Mouse (Mus musculus) kidney, embryonic 16.5 days (tissue): ENCODE results near the gene Ndufs1. TPM values are rescaled to one million over a fixed set of nuclear protein-coding genes. Genes with fewer than 3 reads are reported as not detected.

Experiments used
- ATAC-seq: fragments of 200-750 bp; cut with Nextera tagmentation; 2 replicates; pipeline ENCODE4 v1.8.0; 2017; ENCODE audit warnings: moderate TSS enrichment; ENCODE audit not compliant: low FRiP score, low TSS enrichment
- H3K27ac ChIP-seq: fragments of 300-500 bp; sonication (generic); 2 replicates; pipeline ENCODE4 v1.5.1; 2014; ENCODE audit warnings: low read length
- H3K27me3 ChIP-seq: fragments of 300-500 bp; sonication (generic); 2 replicates; pipeline ENCODE4 v1.6.1; 2014; ENCODE audit warnings: low read length, control low read depth, mixed read lengths; ENCODE audit not compliant: insufficient read depth
- H3K36me3 ChIP-seq: fragments of 300-500 bp; sonication (generic); 2 replicates; pipeline ENCODE4 v1.6.1; 2014; ENCODE audit warnings: low read length, control low read depth, mixed read lengths; ENCODE audit not compliant: insufficient read depth
- H3K4me1 ChIP-seq: fragments of 300-500 bp; sonication (generic); 2 replicates; pipeline ENCODE4 v1.6.1; 2014; ENCODE audit warnings: low read length, control low read depth, mixed read lengths; ENCODE audit not compliant: insufficient read depth
- H3K4me2 ChIP-seq: fragments of 300-500 bp; sonication (generic); replicated peaks from 2 replicates; pipeline ENCODE4 v1.6.1; 2014; ENCODE audit warnings: low read depth, low read length
- H3K4me3 ChIP-seq: fragments of 300-500 bp; sonication (generic); 2 replicates; pipeline ENCODE4 v1.5.1; 2014; ENCODE audit warnings: mild to moderate bottlenecking, low read length
- H3K9ac ChIP-seq: fragments of 300-500 bp; sonication (generic); replicated peaks from 2 replicates; pipeline ENCODE4 v1.6.1; 2014; ENCODE audit warnings: low read length
- H3K9me3 ChIP-seq: fragments of 300-500 bp; sonication (generic); 2 replicates; pipeline ENCODE4 v1.6.1; 2016; ENCODE audit warnings: low read length, control low read depth
- WGBS: fragments of 180-500 bp; shearing (Covaris S2); extraction: QIAGEN DNeasy Blood & Tissue Kit; methylation state at CpG from one replicate; pipeline ENCODE4 v1.1.7; 2014; 5-methylcytosine and 5-hydroxymethylcytosine counted together
- polyA plus RNA-seq: library from polyadenylated mRNA; unstranded; fragments of >200 nt; fragmentation: Nextera tagmentation; extraction: Ambion mirVana; gene quantifications from 2 replicates; pipeline ENCODE4 v1.2.1, GENCODE M21; 2015

The Ndufs1 gene
- 188 TPM in 2 replicates for polyA plus RNA-seq

DNA sequence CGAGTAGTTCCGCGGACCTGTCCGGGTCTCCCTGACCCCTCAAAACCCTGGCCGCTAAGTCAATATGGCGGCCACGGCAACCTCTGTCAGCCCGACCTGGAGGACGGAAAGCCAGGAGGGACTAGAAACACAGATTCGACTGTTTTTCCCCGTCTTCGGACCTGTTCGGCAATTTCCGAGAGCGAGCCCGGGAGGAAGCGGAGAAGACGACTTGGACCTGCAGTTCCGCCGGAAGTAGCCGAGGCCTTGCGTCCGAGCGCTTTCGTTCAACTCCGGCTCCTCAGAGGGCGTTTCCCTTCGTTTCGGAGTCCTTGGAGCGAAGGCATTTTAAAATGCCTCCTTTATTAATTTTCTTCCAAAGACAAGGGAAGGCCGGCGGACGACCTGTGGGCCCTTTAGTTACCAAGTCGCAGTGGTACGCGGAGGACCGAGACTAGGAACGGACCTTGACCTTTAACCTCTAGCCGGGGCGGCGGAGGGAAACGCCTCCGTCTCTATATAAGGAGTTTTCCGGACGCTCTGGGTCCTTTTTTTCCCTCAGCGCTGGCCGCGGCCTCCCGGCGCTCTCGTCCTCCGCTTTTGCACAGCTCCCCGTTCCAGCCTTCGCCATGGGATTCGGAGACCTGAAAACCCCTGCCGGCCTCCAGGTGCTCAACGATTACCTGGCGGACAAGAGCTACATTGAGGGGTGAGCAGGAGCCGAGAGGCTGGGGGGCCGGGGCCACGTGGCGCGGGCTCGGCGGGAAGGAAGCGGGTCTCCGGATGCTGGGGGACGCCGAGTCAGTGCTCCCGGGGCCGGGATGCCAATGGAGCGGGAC lies at the start of gene Ndufs1, which contains the start of gene Eef1b2:
TSS of gene Ndufs1 (minus strand) at position 230 of the 818 bp plus-strand sequence.
TSS of gene Eef1b2 (plus strand) at position 222 of the 818 bp plus-strand sequence.
- peak; percentile 91 for ATAC-seq
- H3K4me1 ChIP-seq, result peaks cover 23% of the 10 kb centered on the region
- peak within 1 kb of the TSS; percentile 87 for H3K4me2 ChIP-seq
- H3K9me3 ChIP-seq, result no peaks in the 10 kb centered on the region
- peak within 1 kb of the TSS; percentile 95 for H3K27ac ChIP-seq
- under 1% methylated on average over 72 of the region's 72 CpGs for WGBS
- H3K36me3 ChIP-seq, result peaks cover 21% of the 10 kb centered on the region
- H3K9ac ChIP-seq, result peak within 1 kb of the TSS; percentile 98
- H3K4me3 ChIP-seq, result peak within 1 kb of the TSS; percentile 88
- H3K27me3 ChIP-seq, result no peaks in the 10 kb centered on the region

DNA sequence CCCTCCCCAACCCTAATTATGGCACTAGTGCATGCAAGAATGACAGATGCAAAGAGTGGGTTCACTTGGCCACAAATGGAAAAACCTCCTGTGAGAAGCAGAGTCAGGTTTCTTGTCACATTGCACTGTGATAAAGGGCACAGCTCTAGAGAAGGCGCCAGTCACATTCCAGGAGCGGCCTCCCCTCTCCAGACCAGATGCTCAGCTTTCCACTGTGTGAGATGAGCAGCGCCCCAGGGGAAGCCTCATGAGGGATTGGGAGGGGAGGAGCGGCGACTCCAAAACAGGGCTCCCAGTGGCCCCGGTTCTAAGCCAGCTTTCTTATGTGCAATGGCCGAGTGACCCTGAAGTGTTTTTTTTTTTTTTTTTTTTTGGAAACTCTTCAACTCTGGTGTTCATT lies 49.3 kb upstream of the Ndufs1 start:
- Histone ChIP-seq H3K4me1 (peaks cover 7% of the 10 kb centered on the region), H3K36me3 (no peaks in the 10 kb centered on the region), H3K4me3 (no peak overlapping the region), H3K9ac (no peak overlapping the region), H3K4me2 (no peak overlapping the region), H3K27me3 (no peaks in the 10 kb centered on the region), H3K27ac (no peak overlapping the region), H3K9me3 (no peaks in the 10 kb centered on the region)
- WGBS, result 5% methylated on average over 7 of the region's 7 CpGs
- peak; percentile 76; the same call in 1 of the 2 replicates for ATAC-seq

- no peak for ATAC-seq
- H3K27ac ChIP-seq, result no peak overlapping the region
- 76% methylated on average over 4 of the region's 4 CpGs for whole genome bisulfite sequencing
These were observed 48.4 kb upstream of the Ndufs1 start for GRCm38 (mm10) chr1:63225009-63225408.

DNA sequence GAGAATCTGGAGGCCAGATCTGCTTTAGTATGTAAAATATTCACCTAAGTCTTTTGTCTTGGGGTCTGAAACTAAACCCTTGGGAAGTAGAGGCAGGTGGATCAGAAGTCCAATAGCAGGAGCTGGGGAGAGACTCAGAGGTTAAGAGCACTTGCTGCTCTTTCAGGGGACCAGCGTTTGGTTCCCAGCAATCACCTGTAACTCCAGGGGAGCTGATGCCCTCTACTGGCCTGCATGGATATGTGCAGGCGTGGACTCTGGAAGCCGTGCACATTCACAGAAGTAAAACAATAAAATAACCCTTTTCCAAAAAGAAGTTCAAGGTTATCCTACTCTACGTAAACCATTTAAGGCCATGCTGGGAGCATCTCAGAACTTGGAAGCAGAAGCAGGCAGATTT lies 42.6 kb upstream of the Ndufs1 start:
- Histone ChIP-seq H3K27ac (no peak overlapping the region), H3K36me3 (no peaks in the 10 kb centered on the region), H3K9ac (no peak overlapping the region), H3K4me2 (no peak overlapping the region), H3K4me3 (no peak overlapping the region), H3K9me3 (no peaks in the 10 kb centered on the region), H3K27me3 (0 out of 2 replicates have a peak, but pooled peaks cover 2% of the 10 kb centered on the region), H3K4me1 (0 out of 2 replicates have a peak, but pooled peaks cover 4% of the 10 kb centered on the region)
- WGBS, result 97% methylated on average over 4 of the region's 4 CpGs
- ATAC-seq, result no peak

More at GRCm38 (mm10) chr1:63225009-63225408, 48.4 kb upstream of the Ndufs1 start:
- H3K9me3 ChIP-seq, result no peaks in the 10 kb centered on the region
- H3K9ac ChIP-seq, result no peak overlapping the region
- peaks cover 7% of the 10 kb centered on the region for H3K4me1 ChIP-seq
- H3K36me3 ChIP-seq, result no peaks in the 10 kb centered on the region
- no peak overlapping the region for H3K4me2 ChIP-seq
- no peak overlapping the region for H3K4me3 ChIP-seq
- H3K27me3 ChIP-seq, result no peaks in the 10 kb centered on the region

- no peak overlapping the region for H3K27ac ChIP-seq
- no peak for ATAC-seq
- H3K4me3 ChIP-seq, result no peak overlapping the region
- H3K9me3 ChIP-seq, result no peaks in the 10 kb centered on the region
- no peak overlapping the region for H3K9ac ChIP-seq
- 0 out of 2 replicates have a peak, but pooled peaks cover 5% of the 10 kb centered on the region for H3K4me1 ChIP-seq
- WGBS, result 38% methylated on average over 7 of the region's 7 CpGs
- H3K27me3 ChIP-seq, result peaks cover 3% of the 10 kb centered on the region; the same call in 1 of the 2 replicates
- no peak overlapping the region for H3K4me2 ChIP-seq
- no peaks in the 10 kb centered on the region for H3K36me3 ChIP-seq
These were observed 38.0 kb upstream of the Ndufs1 start for GRCm38 (mm10) chr1:63214631-63215030.

DNA sequence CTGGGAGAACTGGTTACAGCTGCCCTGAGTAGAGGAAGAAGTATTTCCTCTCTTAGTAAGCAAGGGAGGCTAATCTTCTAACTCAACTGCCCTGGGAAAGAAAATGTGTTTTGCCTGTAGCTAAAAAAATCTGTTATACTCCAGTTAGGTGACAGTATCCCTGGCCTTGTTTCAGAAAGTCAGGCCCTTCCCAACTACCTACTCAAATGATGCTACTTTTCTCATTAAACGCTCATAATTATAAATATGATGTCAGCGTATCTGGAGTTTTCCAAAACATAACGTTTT lies 37.6 kb upstream of the Ndufs1 start, which contains the start of gene Gpr1:
TSS of gene Gpr1 (minus strand) at position 273 of the 288 bp plus-strand sequence.
- 0 out of 2 replicates have a peak, but pooled peaks cover 5% of the 10 kb centered on the region for H3K4me1 ChIP-seq
- no peaks in the 10 kb centered on the region for H3K9me3 ChIP-seq
- H3K4me3 ChIP-seq, result peak within 1 kb of the TSS; percentile 18; the same call in 1 of the 2 replicates
- 48% methylated on average over 3 of the region's 3 CpGs for WGBS
- ATAC-seq, result no peak; the same call in 1 of the 2 replicates
- peaks cover 3% of the 10 kb centered on the region; the same call in 1 of the 2 replicates for H3K27me3 ChIP-seq
- H3K9ac ChIP-seq, result no peak within 1 kb of the TSS
- peak within 1 kb of the TSS; percentile 34 for H3K4me2 ChIP-seq
- no peaks in the 10 kb centered on the region for H3K36me3 ChIP-seq
- no peak within 1 kb of the TSS for H3K27ac ChIP-seq

DNA sequence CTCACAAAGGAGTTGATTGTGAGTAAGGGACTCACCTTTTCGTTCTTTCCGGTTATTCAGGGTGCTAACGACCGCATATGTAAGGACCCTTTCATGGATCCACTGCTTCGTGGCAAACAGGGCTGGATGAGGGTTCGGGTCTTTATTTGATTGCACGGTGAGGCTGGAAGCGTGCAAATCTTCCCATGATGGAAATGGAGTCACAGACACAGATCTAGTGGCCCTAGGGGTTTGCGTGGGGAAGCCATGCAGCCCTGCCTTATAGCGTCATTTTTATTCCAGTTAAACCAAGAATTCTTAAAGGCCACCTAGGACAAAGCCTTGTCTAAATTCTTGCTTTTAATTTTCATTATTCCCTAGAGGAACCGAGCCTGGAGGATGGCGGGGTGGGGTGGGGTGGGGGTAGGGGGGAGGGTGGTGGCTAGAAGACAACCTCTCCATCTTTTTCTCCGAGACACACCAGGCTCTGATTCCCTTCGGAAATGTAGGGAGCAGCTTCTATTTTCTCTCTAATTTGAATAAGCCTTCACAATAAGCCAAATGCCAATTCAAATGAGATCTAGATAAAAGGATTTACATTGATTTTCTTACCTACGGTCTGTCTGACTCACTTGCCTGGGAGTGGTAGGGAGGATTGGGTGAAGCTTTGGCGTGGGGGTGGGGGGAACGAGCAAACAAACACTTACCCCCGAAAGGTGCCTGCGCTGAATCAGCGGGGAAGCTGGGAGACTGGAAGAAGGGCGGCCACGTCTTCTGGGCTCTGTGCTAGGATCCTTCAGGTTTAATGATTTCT lies 37.0 kb upstream of the Ndufs1 start:
- peaks cover 3% of the 10 kb centered on the region; the same call in 1 of the 2 replicates for H3K27me3 ChIP-seq
- H3K27ac ChIP-seq, result no peak overlapping the region
- 0 out of 2 replicates have a peak, but pooled peaks have one; percentile 67 for ATAC-seq
- H3K4me1 ChIP-seq, result 0 out of 2 replicates have a peak, but pooled peaks cover 5% of the 10 kb centered on the region
- no peak overlapping the region for H3K9ac ChIP-seq
- H3K4me3 ChIP-seq, result peak overlapping the region; percentile 18; the same call in 1 of the 2 replicates
- peak overlapping the region; percentile 34 for H3K4me2 ChIP-seq
- WGBS, result 24% methylated on average over 22 of the region's 22 CpGs
- no peaks in the 10 kb centered on the region for H3K9me3 ChIP-seq
- H3K36me3 ChIP-seq, result no peaks in the 10 kb centered on the region

GRCm38 (mm10) chr1:63209861-63210529 lies 33.4 kb upstream of the Ndufs1 start:
- Histone ChIP-seq H3K27ac (no peak overlapping the region), H3K36me3 (no peaks in the 10 kb centered on the region), H3K4me3 (no peak overlapping the region), H3K4me1 (0 out of 2 replicates have a peak, but pooled peaks cover 5% of the 10 kb centered on the region), H3K27me3 (peaks cover 3% of the 10 kb centered on the region; the same call in 1 of the 2 replicates), H3K9me3 (no peaks in the 10 kb centered on the region), H3K4me2 (no peak overlapping the region), H3K9ac (no peak overlapping the region)
- ATAC-seq, result no peak
- WGBS, result 34% methylated on average over 6 of the region's 6 CpGs

- Histone ChIP-seq H3K27ac (no peak overlapping the region), H3K9ac (no peak overlapping the region), H3K27me3 (no peaks in the 10 kb centered on the region), H3K9me3 (no peaks in the 10 kb centered on the region), H3K36me3 (no peaks in the 10 kb centered on the region), H3K4me2 (no peak overlapping the region), H3K4me1 (peaks cover 7% of the 10 kb centered on the region), H3K4me3 (no peak overlapping the region)
- 81% methylated on average over 3 of the region's 3 CpGs for WGBS
- no peak for ATAC-seq
These were observed 31.0 kb upstream of the Ndufs1 start for GRCm38 (mm10) chr1:63207607-63208006.
